Mouse (Mus musculus): ENCODE measurements around the gene Dbnl. TPM values are rescaled to one million over a fixed set of nuclear protein-coding genes. Genes with fewer than 3 reads are reported as not detected.
A peak's percentile ranks its signal among the peaks of the same experiment; 100 is the strongest.
"Not testable (repeated sequence)": the region's sequence is repeated elsewhere in the genome, so short reads cannot be mapped to it uniquely, and the experiment has no call there.

Dbnl gene
- polyA plus RNA-seq, 1 experiment from 2014 or later, result 140 TPM

DNA sequence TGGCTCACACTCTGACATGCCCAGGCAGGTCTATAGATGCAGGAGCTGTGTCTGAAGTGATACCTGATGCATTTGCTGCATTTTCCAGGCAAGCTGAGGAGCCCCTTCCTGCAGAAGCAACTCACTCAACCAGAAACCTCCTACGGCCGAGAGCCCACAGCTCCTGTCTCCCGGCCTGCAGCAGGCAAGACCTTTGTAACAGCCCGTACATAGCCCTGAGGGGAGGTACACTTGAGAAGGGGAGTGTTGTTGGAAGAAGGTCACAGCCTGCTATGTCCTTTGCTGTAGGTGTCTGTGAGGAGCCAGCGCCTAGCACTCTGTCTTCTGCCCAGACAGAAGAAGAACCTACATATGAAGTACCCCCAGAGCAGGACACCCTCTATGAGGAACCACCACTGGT, 9.6 kb downstream of the Dbnl start:
- ATAC-seq (ENCODE audit: low FRiP score), result no peak
- Histone ChIP-seq H3K36me3 (replicated peaks) (peaks cover 84% of the 10 kb centered on the region), H3K9ac (no peak overlapping the region), H3K4me1 (no peaks in the 10 kb centered on the region), H3K4me3 (replicated peaks) (no peak overlapping the region), H3K9me3 (no peaks in the 10 kb centered on the region), H3K4me2 (no peak overlapping the region), H3K27ac (no peak overlapping the region), H3K27me3 (no peaks in the 10 kb centered on the region)
- 93% methylated on average over 5 of the region's 5 CpGs for WGBS

DNA sequence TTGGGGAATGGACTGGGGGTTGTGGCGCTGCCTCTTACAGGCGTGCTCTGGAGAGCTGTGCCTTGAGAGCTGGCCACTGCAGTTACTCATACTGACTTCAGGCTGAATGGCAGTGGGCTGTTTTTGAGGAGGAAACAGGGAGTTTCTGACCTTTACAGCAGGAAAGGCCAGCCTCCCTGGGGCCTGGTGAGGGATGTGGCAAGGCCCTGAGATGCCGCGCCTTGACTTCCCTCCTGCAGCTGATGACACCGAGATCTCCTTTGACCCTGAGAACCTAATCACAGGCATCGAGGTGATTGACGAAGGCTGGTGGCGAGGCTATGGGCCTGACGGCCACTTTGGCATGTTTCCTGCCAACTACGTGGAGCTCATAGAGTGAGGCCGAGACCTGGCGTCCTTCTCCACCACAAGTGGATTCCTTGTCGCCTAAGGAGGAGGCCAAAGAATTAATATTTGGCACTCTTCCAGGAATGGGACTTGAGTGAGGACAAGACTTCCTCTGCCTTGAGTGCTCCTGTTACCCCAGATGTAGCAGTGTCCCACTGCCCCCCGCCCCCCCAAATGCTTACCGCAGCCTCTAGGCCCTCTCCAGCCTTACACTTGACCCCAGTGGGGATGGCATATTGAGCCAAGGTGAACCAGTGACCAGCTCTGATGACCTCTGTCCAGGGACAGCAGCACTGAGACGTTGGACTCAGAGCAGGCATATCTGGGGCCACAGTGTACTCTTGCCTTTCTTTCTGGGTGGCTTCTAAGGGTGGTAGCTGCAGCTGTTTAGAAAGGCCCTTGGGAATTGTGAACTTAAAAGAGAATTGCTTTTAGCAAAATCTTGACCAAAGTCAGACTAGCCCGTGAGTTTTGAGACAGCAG, 11.6 kb downstream of the Dbnl start:
- 89% methylated on average over 17 of the region's 17 CpGs for WGBS
- H3K4me2 ChIP-seq, result no peak overlapping the region

DNA sequence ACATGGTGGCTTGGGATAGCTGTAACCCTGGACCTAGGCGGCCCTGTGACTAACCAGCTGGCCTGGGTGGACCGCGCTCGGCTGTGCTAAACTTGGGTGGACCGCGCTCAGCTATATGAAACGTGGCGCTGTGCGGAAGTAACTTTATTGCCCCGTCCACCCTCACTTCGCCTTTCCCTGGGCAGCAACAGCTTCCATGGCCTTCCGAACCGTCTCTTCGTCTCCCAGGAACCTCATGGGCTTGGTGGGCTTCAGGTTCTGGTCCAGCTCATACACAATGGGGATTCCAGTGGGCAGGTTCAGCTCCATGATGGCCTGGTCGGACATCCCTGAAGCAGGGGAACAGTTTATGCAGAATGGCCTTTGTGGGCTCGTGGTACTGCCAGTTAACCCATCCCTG, 13.2 kb downstream of the Dbnl start:
- H3K36me3 ChIP-seq (replicated peaks), result peaks cover 51% of the 10 kb centered on the region

More for the DNA sequence above, 11.6 kb downstream of the Dbnl start:
- Histone ChIP-seq H3K4me1 (peaks cover 6% of the 10 kb centered on the region; the same call in 1 of the 2 replicates), H3K9me3 (no peaks in the 10 kb centered on the region), H3K27ac (no peak overlapping the region), H3K27me3 (no peaks in the 10 kb centered on the region), H3K9ac (no peak overlapping the region), H3K36me3 (replicated peaks) (peaks cover 66% of the 10 kb centered on the region), H3K4me3 (replicated peaks) (no peak overlapping the region)
- ATAC-seq (ENCODE audit: low FRiP score), result no peak

DNA sequence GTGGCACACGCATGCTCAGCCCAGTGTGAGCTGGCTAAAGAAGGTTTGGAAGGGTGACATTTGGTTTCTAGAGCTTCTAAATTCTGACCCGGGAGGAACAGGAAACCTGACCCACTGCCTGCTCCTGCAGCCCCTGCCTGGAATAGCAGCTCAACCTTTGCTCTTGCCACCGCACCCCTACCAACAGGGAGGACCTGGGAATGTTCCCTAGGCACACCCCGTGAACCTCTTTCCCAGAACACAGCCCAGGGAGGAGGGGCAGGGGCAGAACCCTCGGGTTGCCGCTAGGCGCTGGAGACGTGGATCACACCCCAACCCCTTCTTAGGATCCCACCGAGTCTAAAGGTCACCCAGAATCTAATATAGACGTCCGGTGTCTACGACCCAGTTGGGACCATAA, 13.7 kb downstream of the Dbnl start:
- Histone ChIP-seq H3K9ac (no peak overlapping the region), H3K4me2 (no peak overlapping the region), H3K36me3 (replicated peaks) (peaks cover 46% of the 10 kb centered on the region), H3K9me3 (no peaks in the 10 kb centered on the region), H3K27me3 (no peaks in the 10 kb centered on the region), H3K4me3 (replicated peaks) (no peak overlapping the region), H3K4me1 (peaks cover 6% of the 10 kb centered on the region; the same call in 1 of the 2 replicates), H3K27ac (no peak overlapping the region)
- 74% methylated on average over 12 of the region's 12 CpGs for WGBS
- ATAC-seq (ENCODE audit: low FRiP score), result 0 out of 2 replicates have a peak, but pooled peaks have one; percentile 24

More for the DNA sequence above, 13.2 kb downstream of the Dbnl start:
- ATAC-seq (ENCODE audit: low FRiP score), result no peak
- Histone ChIP-seq H3K27ac (no peak overlapping the region), H3K9me3 (no peaks in the 10 kb centered on the region), H3K4me3 (replicated peaks) (no peak overlapping the region), H3K4me2 (no peak overlapping the region), H3K27me3 (no peaks in the 10 kb centered on the region), H3K9ac (no peak overlapping the region), H3K4me1 (peaks cover 6% of the 10 kb centered on the region; the same call in 1 of the 2 replicates)
- WGBS, result 97% methylated on average over 16 of the region's 16 CpGs

DNA sequence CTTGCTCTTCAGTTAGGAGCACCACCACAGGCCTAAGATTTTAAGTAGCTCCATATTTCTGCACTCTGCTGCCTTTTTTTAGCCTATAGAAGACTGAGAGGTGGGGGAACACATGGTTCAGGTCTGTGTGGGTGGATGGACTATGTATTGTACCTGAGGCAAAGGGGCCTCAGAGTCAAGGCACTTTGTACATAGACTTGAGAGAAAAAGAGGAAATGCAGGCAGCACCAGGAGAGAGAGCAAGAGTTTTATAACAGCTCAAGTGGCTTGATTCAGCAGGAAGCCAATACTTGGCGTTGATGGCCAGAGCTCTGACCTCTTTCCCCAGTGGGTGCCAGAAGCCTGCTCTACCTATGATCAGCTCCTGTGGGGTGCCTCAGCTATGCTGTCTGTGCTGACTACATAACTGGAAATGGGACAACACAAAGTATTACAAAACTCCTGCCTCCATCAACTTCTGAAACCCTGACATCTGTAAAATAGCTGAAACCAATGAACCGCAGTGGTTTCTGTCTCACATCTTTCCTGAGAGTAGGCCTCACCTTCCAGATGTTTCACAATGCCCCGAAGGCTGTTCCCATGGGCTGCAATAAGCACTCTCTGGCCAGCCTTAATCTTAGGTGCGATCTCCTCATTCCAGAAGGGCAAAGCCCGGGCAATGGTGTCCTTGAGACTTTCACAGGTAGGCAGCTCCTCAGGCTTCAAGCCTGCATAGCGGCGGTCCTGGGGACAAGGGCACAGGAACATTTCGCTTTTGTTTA, 14.3 kb downstream of the Dbnl start:
- peaks cover 40% of the 10 kb centered on the region for H3K36me3 ChIP-seq (replicated peaks)
- 85% methylated on average over 8 of the region's 8 CpGs for WGBS
- H3K4me1 ChIP-seq, result peaks cover 6% of the 10 kb centered on the region; the same call in 1 of the 2 replicates
- 0 out of 2 replicates have a peak, but pooled peaks have one; percentile 10 for ATAC-seq (ENCODE audit: low FRiP score)
- H3K27ac ChIP-seq, result no peak overlapping the region
- no peak overlapping the region for H3K4me3 ChIP-seq (replicated peaks)
- H3K27me3 ChIP-seq, result no peaks in the 10 kb centered on the region
- H3K9me3 ChIP-seq, result peaks cover 2% of the 10 kb centered on the region; the same call in 1 of the 2 replicates
- no peak overlapping the region; the same call in 1 of the 2 replicates for H3K9ac ChIP-seq
- H3K4me2 ChIP-seq, result no peak overlapping the region

DNA sequence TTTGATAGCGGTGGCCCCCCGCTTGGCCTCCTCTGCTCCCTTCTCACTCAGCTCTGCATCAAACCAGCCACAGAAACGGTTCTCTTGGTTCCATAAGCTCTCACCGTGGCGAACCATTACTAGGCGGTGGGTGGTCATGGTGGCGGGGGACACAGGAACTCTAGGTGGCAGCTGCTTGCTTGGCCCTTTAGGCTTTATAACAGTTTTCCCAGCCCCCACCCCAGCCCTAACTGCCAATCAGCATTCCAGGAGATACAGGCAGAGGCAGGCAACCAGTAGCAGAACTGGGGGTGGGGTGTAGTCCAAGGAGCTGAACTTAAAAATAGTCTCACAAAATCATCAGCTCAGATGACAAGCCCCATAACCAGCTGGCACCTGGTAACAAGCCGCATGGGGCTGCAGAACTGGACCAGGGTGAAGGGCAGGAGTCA, 15.3 kb downstream of the Dbnl start, which contains the start of gene Pgam2:
TSS of gene Pgam2 (minus strand) at position 183 of the 431 bp plus-strand sequence.
- H3K9ac ChIP-seq, result no peak within 1 kb of the TSS; the same call in 1 of the 2 replicates
- no peak within 1 kb of the TSS for H3K4me2 ChIP-seq
- H3K9me3 ChIP-seq, result peaks cover 2% of the 10 kb centered on the region; the same call in 1 of the 2 replicates
- H3K4me3 ChIP-seq (replicated peaks), result no peak within 1 kb of the TSS
- no peaks in the 10 kb centered on the region for H3K27me3 ChIP-seq
- H3K4me1 ChIP-seq, result peaks cover 6% of the 10 kb centered on the region; the same call in 1 of the 2 replicates
- H3K36me3 ChIP-seq (replicated peaks), result peaks cover 32% of the 10 kb centered on the region
- peak; percentile 19; the same call in 1 of the 2 replicates for ATAC-seq (ENCODE audit: low FRiP score)
- no peak within 1 kb of the TSS for H3K27ac ChIP-seq
- WGBS, result 59% methylated on average over 8 of the region's 8 CpGs

DNA sequence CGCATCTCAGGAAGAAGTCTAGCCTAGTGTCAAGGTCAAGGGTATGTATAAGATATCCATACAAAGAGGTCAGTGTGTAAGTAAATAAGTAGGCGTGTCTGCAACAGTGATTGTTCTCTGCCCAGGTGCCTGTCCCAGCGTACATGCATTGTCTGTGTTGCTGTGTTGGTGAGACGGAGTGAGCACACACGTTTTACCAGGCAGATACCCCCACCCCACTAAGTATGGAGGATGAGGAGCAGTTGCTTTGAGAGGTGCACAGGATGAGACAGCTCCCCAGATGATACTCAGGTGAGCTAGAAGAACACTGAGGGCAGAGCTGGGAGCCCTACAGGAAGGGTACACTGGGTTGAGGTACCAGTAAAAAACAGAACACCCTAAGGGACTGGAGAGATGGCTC, 15.9 kb downstream of the Dbnl start:
- Histone ChIP-seq H3K27me3 (no peaks in the 10 kb centered on the region), H3K9me3 (peaks cover 2% of the 10 kb centered on the region; the same call in 1 of the 2 replicates), H3K4me2 (no peak overlapping the region), H3K4me3 (replicated peaks) (no peak overlapping the region), H3K9ac (no peak overlapping the region), H3K27ac (no peak overlapping the region), H3K4me1 (peaks cover 6% of the 10 kb centered on the region; the same call in 1 of the 2 replicates), H3K36me3 (replicated peaks) (peaks cover 26% of the 10 kb centered on the region)
- 82% methylated on average over 5 of the region's 5 CpGs for WGBS
- no peak for ATAC-seq (ENCODE audit: low FRiP score)

DNA sequence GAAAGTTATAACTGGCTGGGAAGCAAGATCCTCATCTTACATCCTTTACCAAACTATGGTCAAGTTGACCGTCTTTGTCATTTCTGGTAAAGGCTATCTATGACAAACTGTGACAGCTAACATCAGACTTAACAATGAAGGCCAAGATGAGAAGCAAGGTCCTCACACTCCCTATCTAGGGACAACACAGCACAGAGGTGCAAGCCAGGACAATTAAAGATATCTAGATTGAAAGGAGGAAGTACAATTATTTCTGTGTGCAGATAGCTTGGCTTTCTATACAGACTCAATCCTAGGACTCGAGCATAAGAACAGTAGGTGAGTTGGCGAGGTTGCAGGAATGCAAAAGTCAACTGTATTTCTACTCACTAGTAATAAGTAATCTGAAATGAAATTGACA, 17.4 kb downstream of the Dbnl start:
- Histone ChIP-seq H3K4me3 (replicated peaks) (no peak overlapping the region), H3K27me3 (no peaks in the 10 kb centered on the region), H3K9me3 (peaks cover 2% of the 10 kb centered on the region; the same call in 1 of the 2 replicates), H3K4me1 (peaks cover 6% of the 10 kb centered on the region; the same call in 1 of the 2 replicates), H3K36me3 (replicated peaks) (peaks cover 11% of the 10 kb centered on the region), H3K4me2 (no peak overlapping the region), H3K9ac (no peak overlapping the region), H3K27ac (no peak overlapping the region)
- 91% methylated on average over 3 of the region's 3 CpGs for WGBS
- ATAC-seq (ENCODE audit: low FRiP score), result no peak

DNA sequence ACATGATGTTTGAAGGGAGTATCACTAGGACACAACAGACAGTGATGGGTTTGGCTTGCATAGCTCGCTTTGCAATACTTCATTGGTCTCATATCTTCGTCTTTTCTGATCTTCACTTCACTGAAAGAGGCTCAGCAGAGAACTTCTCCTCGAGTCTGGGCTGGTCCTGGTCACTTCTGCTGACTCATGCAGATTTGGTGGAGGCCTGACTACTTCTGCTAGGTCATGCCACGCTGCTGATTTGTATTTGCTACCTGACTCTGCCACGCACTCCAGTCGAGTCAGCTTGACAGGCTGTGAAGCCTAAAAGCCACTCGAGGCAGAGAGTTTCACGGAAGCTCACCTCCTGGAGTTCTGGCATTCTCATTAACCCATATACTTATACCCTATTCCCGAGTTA, 19.7 kb downstream of the Dbnl start:
- no peak overlapping the region for H3K9ac ChIP-seq
- no peaks in the 10 kb centered on the region for H3K36me3 ChIP-seq (replicated peaks)
- ATAC-seq (ENCODE audit: low FRiP score), result no peak
- WGBS, result 83% methylated on average over 9 of the region's 9 CpGs
- peaks cover 6% of the 10 kb centered on the region; the same call in 1 of the 2 replicates for H3K4me1 ChIP-seq
- H3K27me3 ChIP-seq, result no peaks in the 10 kb centered on the region
- H3K9me3 ChIP-seq, result peaks cover 2% of the 10 kb centered on the region; the same call in 1 of the 2 replicates
- H3K27ac ChIP-seq, result no peak overlapping the region
- no peak overlapping the region for H3K4me2 ChIP-seq
- H3K4me3 ChIP-seq (replicated peaks), result no peak overlapping the region

DNA sequence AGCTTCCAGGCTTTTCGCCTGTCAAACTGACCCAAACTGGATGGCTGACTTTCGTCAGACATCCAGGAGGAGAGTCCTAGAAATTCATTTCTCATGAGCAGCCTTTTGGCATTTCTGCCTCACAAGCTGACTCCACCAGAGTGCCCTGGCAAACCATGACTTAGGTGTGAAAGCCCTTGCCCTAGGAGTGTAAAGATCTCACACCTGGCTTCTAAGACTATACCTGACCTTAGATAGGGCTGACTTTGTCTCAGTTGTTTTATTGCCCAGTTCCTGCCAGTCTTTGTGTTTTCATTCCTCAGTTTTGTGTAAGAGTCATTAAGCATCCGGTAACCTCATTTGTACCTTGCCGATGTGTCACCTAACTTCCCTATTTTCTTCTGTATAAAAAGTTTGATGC, 21.2 kb downstream of the Dbnl start:
- not testable (repeated sequence) for H3K9ac ChIP-seq; H3K4me3 ChIP-seq (replicated peaks); H3K9me3 ChIP-seq; ATAC-seq (ENCODE audit: low FRiP score); H3K4me1 ChIP-seq; H3K4me2 ChIP-seq; H3K27me3 ChIP-seq; H3K27ac ChIP-seq; H3K36me3 ChIP-seq (replicated peaks)
- WGBS, result 90% methylated on average over 4 of the region's 4 CpGs

DNA sequence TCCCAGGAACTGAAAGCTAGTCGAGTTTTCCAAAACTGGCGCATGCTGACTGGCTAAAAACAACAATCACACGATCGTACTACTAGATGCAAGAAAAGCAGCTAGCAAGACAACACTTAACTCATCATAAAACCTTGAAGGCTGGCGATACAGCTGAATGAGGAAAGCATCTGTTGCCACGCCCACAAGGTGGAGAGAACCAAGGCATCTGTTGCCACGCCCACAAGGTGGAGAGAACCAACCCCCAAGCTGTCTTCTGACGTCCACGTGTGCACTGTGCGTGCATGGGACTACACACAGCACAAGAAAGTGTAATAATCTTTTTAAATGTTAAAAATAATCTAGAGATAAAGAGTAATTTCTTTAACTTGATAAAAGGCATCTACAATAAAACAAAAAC, 25.1 kb downstream of the Dbnl start:
- no peak overlapping the region for H3K4me3 ChIP-seq (replicated peaks)
- H3K27me3 ChIP-seq, result no peaks in the 10 kb centered on the region
- no peaks in the 10 kb centered on the region for H3K9me3 ChIP-seq
- WGBS, result 82% methylated on average over 10 of the region's 10 CpGs
- H3K9ac ChIP-seq, result no peak overlapping the region
- no peaks in the 10 kb centered on the region for H3K36me3 ChIP-seq (replicated peaks)
- no peak overlapping the region for H3K27ac ChIP-seq
- ATAC-seq (ENCODE audit: low FRiP score), result no peak
- no peaks in the 10 kb centered on the region for H3K4me1 ChIP-seq
- H3K4me2 ChIP-seq, result no peak overlapping the region

DNA sequence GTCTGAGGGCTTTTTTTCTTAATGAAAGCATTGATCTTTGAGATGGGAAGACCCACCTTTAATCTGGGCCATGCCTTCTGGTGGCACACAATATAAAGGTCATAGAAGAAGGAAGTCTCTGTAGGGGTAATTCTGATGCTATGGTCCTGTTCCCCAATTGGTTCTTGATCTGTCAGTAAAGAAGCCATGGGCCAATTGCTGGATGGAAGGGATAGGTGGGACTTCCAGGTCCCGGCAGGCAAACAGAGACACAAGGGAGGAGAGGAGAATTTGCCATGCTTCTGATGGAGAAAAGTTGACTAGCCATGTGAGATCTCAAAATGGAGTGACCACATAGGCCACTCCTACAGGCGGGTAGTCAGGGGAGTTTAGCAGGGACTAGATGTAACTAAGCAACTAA, 30.9 kb downstream of the Dbnl start:
- Histone ChIP-seq H3K9ac (no peak overlapping the region), H3K4me2 (no peak overlapping the region), H3K36me3 (replicated peaks) (no peaks in the 10 kb centered on the region), H3K27me3 (no peaks in the 10 kb centered on the region), H3K4me3 (replicated peaks) (no peak overlapping the region), H3K9me3 (no peaks in the 10 kb centered on the region), H3K27ac (no peak overlapping the region), H3K4me1 (no peaks in the 10 kb centered on the region)
- WGBS, result 67% methylated on average over 2 of the region's 2 CpGs
- no peak for ATAC-seq (ENCODE audit: low FRiP score)
